Mouse (Mus musculus) lung, embryonic 16.5 days (tissue): ENCODE results near the gene Tff3. TPM values are rescaled to one million over a fixed set of nuclear protein-coding genes. Genes with fewer than 3 reads are reported as not detected.

Source experiments
- ATAC-seq: fragments of 200-750 bp; cut with Nextera tagmentation; 2 replicates; pipeline ENCODE4 v1.8.0; 2017; ENCODE audit warnings: low read depth, mild to moderate bottlenecking, moderate library complexity
- H3K27ac ChIP-seq: fragments of 300-500 bp; sonication (generic); 2 replicates; pipeline ENCODE4 v1.5.1; 2014; ENCODE audit warnings: mild to moderate bottlenecking, control low read depth, low read length
- H3K27me3 ChIP-seq: fragments of 300-500 bp; sonication (generic); 2 replicates; pipeline ENCODE4 v1.6.1; 2014; ENCODE audit warnings: low read depth, low read length, mixed read lengths; ENCODE audit not compliant: control insufficient read depth, insufficient read depth
- H3K36me3 ChIP-seq: fragments of 300-500 bp; sonication (generic); 2 replicates; pipeline ENCODE4 v1.6.1; 2014; ENCODE audit warnings: low read length; ENCODE audit not compliant: control insufficient read depth, insufficient read depth
- H3K4me1 ChIP-seq: fragments of 300-500 bp; sonication (generic); replicated peaks from 2 replicates; pipeline ENCODE4 v1.6.1; 2014; ENCODE audit warnings: low read length, mixed read lengths; ENCODE audit not compliant: control insufficient read depth, insufficient read depth
- H3K4me2 ChIP-seq: fragments of 300-500 bp; sonication (generic); 2 replicates; pipeline ENCODE4 v1.6.1; 2014; ENCODE audit warnings: low read depth, low read length, control low read depth
- H3K4me3 ChIP-seq: fragments of 300-500 bp; sonication (generic); 2 replicates; pipeline ENCODE4 v1.5.1; 2014; ENCODE audit warnings: mild to moderate bottlenecking, low read length, control low read depth
- H3K9ac ChIP-seq: fragments of 300-500 bp; sonication (generic); 2 replicates; pipeline ENCODE4 v1.6.1; 2014; ENCODE audit warnings: low read length, control low read depth
- H3K9me3 ChIP-seq: fragments of 300-500 bp; sonication (generic); 2 replicates; pipeline ENCODE4 v1.6.1; 2016; ENCODE audit warnings: low read length; ENCODE audit not compliant: control insufficient read depth
- WGBS: fragments of 180-500 bp; shearing (Covaris S2); extraction: QIAGEN DNeasy Blood & Tissue Kit; methylation state at CpG from one replicate; pipeline ENCODE4 v1.1.7; 2014; 5-methylcytosine and 5-hydroxymethylcytosine counted together
- polyA plus RNA-seq: library from polyadenylated mRNA; unstranded; fragments of >200 nt; fragmentation: Nextera tagmentation; extraction: Ambion mirVana; gene quantifications from 2 replicates; pipeline ENCODE4 v1.2.1, GENCODE M21; 2015

Gene Tff3
- polyA plus RNA-seq, 1 experiment from 2014 or later, result 0.58 TPM

DNA sequence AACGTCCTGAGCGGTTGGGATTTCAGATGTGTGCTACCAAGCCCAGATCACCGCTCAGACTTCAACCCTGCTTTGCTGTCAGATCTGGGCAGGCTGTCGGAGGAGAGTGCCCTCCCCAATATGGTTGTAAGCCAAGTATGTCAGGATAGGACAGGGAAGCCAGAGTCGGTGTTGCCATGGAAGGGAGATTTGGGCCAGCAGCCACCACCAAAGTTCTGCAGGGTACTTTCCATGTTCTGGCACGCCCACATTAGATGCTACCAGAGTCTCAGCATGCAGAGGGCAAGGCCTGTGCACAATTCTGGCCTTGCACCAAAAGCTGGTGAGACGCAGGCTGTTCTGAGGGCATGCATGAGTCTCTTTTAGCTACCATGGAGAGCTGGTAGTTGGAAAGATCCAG lies 43.2 kb downstream of the Tff3 start:
- Histone ChIP-seq H3K9ac (no peak overlapping the region), H3K4me2 (no peak overlapping the region), H3K9me3 (no peaks in the 10 kb centered on the region), H3K4me1 (peaks cover 24% of the 10 kb centered on the region), H3K27me3 (no peaks in the 10 kb centered on the region), H3K27ac (no peak overlapping the region), H3K36me3 (no peaks in the 10 kb centered on the region), H3K4me3 (no peak overlapping the region)
- WGBS, result 87% methylated on average over 7 of the region's 7 CpGs
- ATAC-seq, result no peak

DNA sequence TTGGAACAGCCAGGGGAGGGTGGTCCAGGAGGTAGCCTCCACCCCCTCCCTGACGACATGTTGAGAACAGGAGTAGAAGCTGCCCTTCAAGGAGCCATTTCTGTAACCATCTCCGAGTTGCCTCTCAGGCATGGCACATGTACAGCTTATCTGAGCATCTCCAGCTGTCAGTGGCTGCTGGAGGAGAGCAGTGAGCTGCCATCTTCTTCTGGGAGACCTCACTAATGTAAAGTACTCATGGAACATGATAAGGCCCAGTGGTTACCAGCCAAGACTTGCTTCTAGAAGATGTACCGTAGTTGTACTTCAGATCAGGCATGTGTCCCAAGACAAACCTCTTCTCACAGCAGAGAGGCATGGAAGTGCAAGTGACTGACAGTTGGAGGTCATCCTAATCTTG lies 43.9 kb downstream of the Tff3 start:
- no peak for ATAC-seq
- WGBS, result 76% methylated on average over 3 of the region's 3 CpGs
- Histone ChIP-seq H3K9me3 (no peaks in the 10 kb centered on the region), H3K4me2 (no peak overlapping the region), H3K4me3 (no peak overlapping the region), H3K27ac (no peak overlapping the region), H3K9ac (no peak overlapping the region), H3K27me3 (no peaks in the 10 kb centered on the region), H3K36me3 (no peaks in the 10 kb centered on the region), H3K4me1 (peaks cover 22% of the 10 kb centered on the region)

DNA sequence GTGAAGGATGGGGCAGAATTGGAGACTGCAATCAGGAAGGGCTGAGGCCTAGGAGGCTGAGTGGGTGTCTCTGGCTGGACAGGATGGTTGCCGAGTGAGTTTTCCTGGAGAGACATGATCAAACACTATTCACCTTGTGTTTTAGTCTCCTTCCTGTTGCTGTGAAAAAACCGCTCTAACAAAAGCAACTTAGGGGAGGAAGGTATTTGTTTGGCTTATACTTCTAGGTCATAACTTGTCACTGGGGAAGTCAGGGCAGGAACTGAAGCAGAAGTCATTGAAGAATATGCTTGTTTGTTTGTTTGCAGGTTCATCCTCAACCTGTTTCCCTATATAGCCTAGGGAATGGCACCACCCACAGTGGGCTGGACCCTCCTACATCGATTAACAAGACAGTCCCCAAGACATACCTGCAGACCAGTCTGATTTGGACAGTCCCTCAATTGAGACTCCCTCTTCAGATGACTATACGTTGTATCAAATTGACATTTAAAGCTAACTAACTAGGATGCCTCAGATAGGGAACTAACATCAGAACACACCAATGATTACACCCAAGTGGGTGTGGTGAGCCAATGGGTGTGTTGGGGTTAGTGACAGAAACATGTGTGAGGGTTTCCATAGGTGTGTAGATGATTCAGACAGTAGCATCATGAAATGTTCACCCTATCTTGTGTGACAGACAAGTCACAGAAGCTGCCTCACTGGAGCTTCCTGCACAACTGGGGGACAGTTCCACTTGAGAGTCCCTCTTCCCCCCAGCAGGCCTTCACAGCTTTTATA lies 47.0 kb downstream of the Tff3 start:
- H3K27ac ChIP-seq, result no peak overlapping the region
- no peak overlapping the region for H3K4me3 ChIP-seq
- no peak overlapping the region for H3K4me2 ChIP-seq
- no peaks in the 10 kb centered on the region for H3K36me3 ChIP-seq
- H3K9ac ChIP-seq, result no peak overlapping the region
- peaks cover 8% of the 10 kb centered on the region; the same call in 1 of the 2 replicates for H3K4me1 ChIP-seq
- H3K27me3 ChIP-seq, result no peaks in the 10 kb centered on the region
- no peak for ATAC-seq
- WGBS, result 64% methylated on average over 4 of the region's 4 CpGs
- no peaks in the 10 kb centered on the region for H3K9me3 ChIP-seq

DNA sequence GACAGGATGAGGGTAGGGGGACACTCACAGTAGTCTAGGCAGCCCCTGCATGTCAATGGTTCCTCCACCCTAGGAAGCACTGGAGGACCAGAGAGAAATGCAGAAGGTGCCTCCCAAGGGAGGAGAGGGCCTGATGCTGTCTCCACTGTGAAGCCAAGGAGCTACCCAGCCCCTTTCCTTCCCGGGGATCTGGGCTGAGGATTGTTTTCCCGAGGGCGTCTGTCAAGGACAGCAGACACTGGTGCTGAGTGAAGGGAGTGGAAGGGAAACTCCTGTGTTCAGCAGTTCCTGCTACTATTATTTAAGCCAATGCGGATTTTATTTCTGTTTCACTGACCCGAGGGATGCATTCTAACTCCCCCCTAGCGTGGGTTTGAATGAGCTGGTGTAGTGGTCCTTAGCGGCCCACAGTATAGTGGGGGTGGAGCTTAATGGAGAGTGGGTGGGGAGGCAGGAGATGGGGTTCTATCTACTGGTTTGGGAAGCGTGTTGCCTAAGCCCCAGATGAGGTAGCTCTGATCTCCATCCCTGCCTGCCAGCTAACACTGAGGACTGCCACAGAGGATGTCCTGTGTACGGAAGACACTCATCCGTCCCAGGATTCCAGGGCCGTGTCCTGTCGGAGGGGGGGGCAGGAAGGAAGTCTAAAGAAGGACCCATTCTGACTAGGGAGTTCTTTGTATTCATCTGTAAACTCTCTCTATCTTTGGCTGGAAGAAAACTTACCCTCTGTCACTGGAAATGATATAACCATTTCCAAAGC lies 50.2 kb downstream of the Tff3 start:
- H3K9ac ChIP-seq, result no peak overlapping the region
- H3K27me3 ChIP-seq, result no peaks in the 10 kb centered on the region
- peaks cover 10% of the 10 kb centered on the region; the same call in 1 of the 2 replicates for H3K4me1 ChIP-seq
- H3K9me3 ChIP-seq, result no peaks in the 10 kb centered on the region
- peak overlapping the region; percentile 82 for H3K27ac ChIP-seq
- H3K4me2 ChIP-seq, result 0 out of 2 replicates have a peak overlapping the region, but pooled peaks have one; percentile 24
- 43% methylated on average over 12 of the region's 12 CpGs for WGBS
- ATAC-seq, result peak; percentile 89
- H3K4me3 ChIP-seq, result no peak overlapping the region
- H3K36me3 ChIP-seq, result no peaks in the 10 kb centered on the region

DNA sequence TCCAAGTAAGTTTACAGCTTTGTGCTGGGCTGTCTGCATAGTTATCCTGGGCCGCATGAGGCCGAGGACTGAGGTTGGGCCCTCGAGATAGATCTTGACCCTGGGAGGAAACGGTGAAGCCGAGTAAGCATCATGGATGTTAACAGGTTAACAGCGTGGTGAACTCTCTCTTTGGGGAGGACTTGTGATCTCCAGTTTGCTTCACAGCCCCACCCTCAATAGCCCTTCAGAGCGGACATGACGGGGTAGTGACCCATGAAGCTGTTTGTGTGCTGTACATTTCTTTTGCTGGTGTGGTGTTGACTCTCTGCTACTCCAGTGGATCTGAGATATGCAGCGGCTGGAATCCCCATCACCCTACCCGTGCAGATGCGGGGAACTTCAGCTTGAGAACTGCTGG lies 50.9 kb downstream of the Tff3 start:
- no peak for ATAC-seq
- H3K4me2 ChIP-seq, result no peak overlapping the region
- no peaks in the 10 kb centered on the region for H3K36me3 ChIP-seq
- H3K9me3 ChIP-seq, result no peaks in the 10 kb centered on the region
- H3K4me3 ChIP-seq, result no peak overlapping the region
- H3K27me3 ChIP-seq, result no peaks in the 10 kb centered on the region
- WGBS, result 70% methylated on average over 11 of the region's 11 CpGs
- peaks cover 16% of the 10 kb centered on the region; the same call in 1 of the 2 replicates for H3K4me1 ChIP-seq
- H3K27ac ChIP-seq, result peak overlapping the region; percentile 71
- H3K9ac ChIP-seq, result no peak overlapping the region

DNA sequence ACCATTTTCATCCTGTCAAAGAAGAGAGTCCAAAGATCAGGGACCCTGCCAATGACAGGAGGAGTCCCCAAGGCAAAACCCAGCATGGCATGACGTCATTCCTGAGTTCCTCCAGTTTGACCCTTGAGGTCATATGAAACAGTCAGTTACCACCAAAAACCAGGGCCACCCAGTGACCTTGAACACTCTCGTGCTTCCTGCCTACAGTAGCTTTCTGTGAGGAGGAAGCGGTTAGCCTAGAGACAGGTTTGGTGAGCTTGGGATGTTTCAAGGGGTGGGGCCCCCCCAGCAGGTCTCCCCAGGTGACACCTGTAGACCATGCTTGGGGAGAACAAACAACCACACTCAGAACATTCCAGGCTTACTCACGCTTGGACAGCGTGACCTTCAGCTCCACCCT lies 51.9 kb downstream of the Tff3 start:
- peaks cover 25% of the 10 kb centered on the region for H3K4me1 ChIP-seq
- H3K4me3 ChIP-seq, result no peak overlapping the region
- 54% methylated on average over 5 of the region's 5 CpGs for WGBS
- no peak for ATAC-seq
- H3K27ac ChIP-seq, result peak overlapping the region; percentile 71
- no peaks in the 10 kb centered on the region for H3K36me3 ChIP-seq
- H3K9ac ChIP-seq, result no peak overlapping the region
- no peaks in the 10 kb centered on the region for H3K27me3 ChIP-seq
- H3K4me2 ChIP-seq, result no peak overlapping the region
- no peaks in the 10 kb centered on the region for H3K9me3 ChIP-seq

DNA sequence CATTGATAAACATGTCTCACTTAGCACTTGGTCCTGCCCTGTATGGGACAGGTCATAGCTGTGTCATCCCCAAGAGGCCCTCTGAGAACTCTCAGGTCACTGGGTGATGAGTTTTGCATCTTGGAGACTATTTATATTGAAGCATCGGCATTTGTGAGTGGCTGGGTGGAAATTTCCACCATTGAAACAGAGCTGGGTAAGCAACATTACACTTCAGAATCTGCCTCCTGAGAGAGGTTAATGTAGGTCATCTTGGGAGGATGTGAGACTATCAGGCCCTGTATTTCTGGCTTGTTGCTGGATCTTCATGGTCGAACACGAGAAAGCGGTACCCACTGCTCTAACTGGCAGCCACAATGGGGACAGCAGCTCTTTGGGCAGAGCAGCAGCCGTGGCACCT lies 54.0 kb downstream of the Tff3 start:
- Histone ChIP-seq H3K27ac (no peak overlapping the region), H3K36me3 (no peaks in the 10 kb centered on the region), H3K4me2 (no peak overlapping the region), H3K27me3 (no peaks in the 10 kb centered on the region), H3K9ac (no peak overlapping the region), H3K4me1 (peaks cover 43% of the 10 kb centered on the region), H3K9me3 (no peaks in the 10 kb centered on the region), H3K4me3 (no peak overlapping the region)
- ATAC-seq, result no peak
- WGBS, result 76% methylated on average over 5 of the region's 5 CpGs

Other genes starting within 250 kb of the Tff3 start
- 12.7 and 12.9 TPM in 2 replicates for gene Glp1r, start 227.8 kb downstream of the Tff3 start, polyA plus RNA-seq
- gene Umodl1, start 175.0 kb downstream of the Tff3 start, polyA plus RNA-seq, result 0.44 and 0.74 TPM in 2 replicates
- 12.9 and 15.1 TPM in 2 replicates for gene Abcg1, start 72.0 kb downstream of the Tff3 start, polyA plus RNA-seq
- gene Tff2, start 14.6 kb upstream of the Tff3 start, polyA plus RNA-seq, result 0.46 TPM in 1 of 2 replicates, not detected in the other
- not detected in 2 replicates for gene Tff1, start 35.6 kb upstream of the Tff3 start, polyA plus RNA-seq
- not detected in 2 replicates for gene Tmprss3, start 69.3 kb upstream of the Tff3 start, polyA plus RNA-seq
- gene Ubash3a, start 78.2 kb upstream of the Tff3 start, polyA plus RNA-seq, result 0.90 and 1.6 TPM in 2 replicates
- 20.1 and 24.0 TPM in 2 replicates for gene Rsph1, start 147.7 kb upstream of the Tff3 start, polyA plus RNA-seq
- gene Slc37a1, start 157.1 kb upstream of the Tff3 start, polyA plus RNA-seq, result 13.4 and 13.5 TPM in 2 replicates